Mouse (Mus musculus) midbrain, embryonic 12.5 days (tissue): ENCODE measurements around the gene Tmem269. TPM values are rescaled to one million over a fixed set of nuclear protein-coding genes. Genes with fewer than 3 reads are reported as not detected.

Experiments used
- ATAC-seq: fragments of 200-750 bp; cut with Nextera tagmentation; 2 replicates; pipeline ENCODE4 v1.8.0; 2017; ENCODE audit warnings: low read depth, moderate TSS enrichment, moderate library complexity; ENCODE audit not compliant: low FRiP score
- H3K27ac ChIP-seq: fragments of 300-500 bp; sonication (generic); replicated peaks from 2 replicates; pipeline ENCODE4 v1.5.1; 2016; ENCODE audit warnings: mild to moderate bottlenecking
- H3K27me3 ChIP-seq: fragments of 300-500 bp; sonication (generic); 2 replicates; pipeline ENCODE4 v1.6.1; 2016; ENCODE audit warnings: mild to moderate bottlenecking
- H3K36me3 ChIP-seq: fragments of 300-500 bp; sonication (generic); 2 replicates; pipeline ENCODE4 v1.6.1; 2016
- H3K4me1 ChIP-seq: fragments of 300-500 bp; sonication (generic); 2 replicates; pipeline ENCODE4 v1.6.1; 2016
- H3K4me2 ChIP-seq: fragments of 300-500 bp; sonication (generic); replicated peaks from 2 replicates; pipeline ENCODE4 v1.6.1; 2016; ENCODE audit warnings: mild to moderate bottlenecking, moderate library complexity
- H3K4me3 ChIP-seq: fragments of 300-500 bp; sonication (generic); 2 replicates; pipeline ENCODE4 v1.5.1; 2016; ENCODE audit warnings: mild to moderate bottlenecking
- H3K9ac ChIP-seq: fragments of 300-500 bp; sonication (generic); replicated peaks from 2 replicates; pipeline ENCODE4 v1.6.1; 2016; ENCODE audit warnings: mild to moderate bottlenecking, moderate library complexity
- H3K9me3 ChIP-seq: fragments of 300-500 bp; sonication (generic); 2 replicates; pipeline ENCODE4 v1.6.1; 2016; ENCODE audit warnings: mild to moderate bottlenecking
- WGBS: fragments of 180-500 bp; shearing (Covaris S2); methylation state at CpG from one replicate; pipeline ENCODE4 v1.1.7; 2016; 5-methylcytosine and 5-hydroxymethylcytosine counted together
- polyA plus RNA-seq: library from polyadenylated mRNA; unstranded; fragments of >200 nt; fragmentation: Nextera tagmentation; extraction: Ambion mirVana; gene quantifications from 2 replicates; pipeline ENCODE4 v1.2.1, GENCODE M21; 2016

Gene Tmem269
- polyA plus RNA-seq, 1 experiment from 2014 or later: 0.20 TPM

- 75% methylated on average over 3 of the region's 3 CpGs for WGBS
- no peak overlapping the region for H3K27ac ChIP-seq
- no peak for ATAC-seq
- H3K4me1 ChIP-seq: peaks cover 5% of the 10 kb centered on the region
- H3K9ac ChIP-seq: no peak overlapping the region
- no peak overlapping the region for H3K4me3 ChIP-seq
- no peaks in the 10 kb centered on the region for H3K9me3 ChIP-seq
- H3K4me2 ChIP-seq: no peak overlapping the region
- H3K27me3 ChIP-seq: no peaks in the 10 kb centered on the region; the same call in 1 of the 2 replicates
- no peaks in the 10 kb centered on the region for H3K36me3 ChIP-seq
These were observed 26.7 kb downstream of the Tmem269 start for GRCm38 (mm10) chr4:119191273-119191672.

- no peak for ATAC-seq
- Histone ChIP-seq H3K9ac (no peak overlapping the region), H3K4me3 (no peak overlapping the region), H3K4me1 (no peaks in the 10 kb centered on the region; the same call in none of the 2 replicates), H3K27ac (no peak overlapping the region), H3K36me3 (no peaks in the 10 kb centered on the region), H3K4me2 (no peak overlapping the region), H3K27me3 (no peaks in the 10 kb centered on the region; the same call in 1 of the 2 replicates), H3K9me3 (no peaks in the 10 kb centered on the region)
- WGBS: 86% methylated on average over 8 of the region's 8 CpGs
These were observed 27.4 kb downstream of the Tmem269 start for GRCm38 (mm10) chr4:119190618-119191017.

- 60% methylated on average over 6 of the region's 6 CpGs for WGBS
- Histone ChIP-seq H3K36me3 (no peaks in the 10 kb centered on the region), H3K27me3 (no peaks in the 10 kb centered on the region; the same call in 1 of the 2 replicates), H3K9me3 (no peaks in the 10 kb centered on the region), H3K4me3 (no peak within 1 kb of the TSS), H3K4me1 (no peaks in the 10 kb centered on the region; the same call in 1 of the 2 replicates), H3K4me2 (no peak within 1 kb of the TSS), H3K9ac (no peak within 1 kb of the TSS), H3K27ac (0 out of 2 replicates have a peak within 1 kb of the TSS, but pooled peaks have one; percentile 25)
- no peak for ATAC-seq
These were observed 28.2 kb downstream of the Tmem269 start, which contains the start of gene Ermap for GRCm38 (mm10) chr4:119189864-119190263. Gene Ermap (minus strand): TSS chr4:119190011.

GRCm38 (mm10) chr4:119189392-119189791 is 28.6 kb downstream of the Tmem269 start:
- Histone ChIP-seq H3K4me3 (no peak overlapping the region), H3K9ac (no peak overlapping the region), H3K27me3 (no peaks in the 10 kb centered on the region; the same call in 1 of the 2 replicates), H3K36me3 (no peaks in the 10 kb centered on the region), H3K4me2 (no peak overlapping the region), H3K9me3 (no peaks in the 10 kb centered on the region), H3K4me1 (no peaks in the 10 kb centered on the region; the same call in 1 of the 2 replicates), H3K27ac (0 out of 2 replicates have a peak overlapping the region, but pooled peaks have one; percentile 25)
- ATAC-seq: no peak
- WGBS: 44% methylated on average over 6 of the region's 6 CpGs

GRCm38 (mm10) chr4:119188060-119188785 is 29.8 kb downstream of the Tmem269 start:
- H3K27me3 ChIP-seq: no peaks in the 10 kb centered on the region; the same call in 1 of the 2 replicates
- no peak overlapping the region for H3K9ac ChIP-seq
- ATAC-seq: no peak
- H3K27ac ChIP-seq: no peak overlapping the region
- no peaks in the 10 kb centered on the region; the same call in 1 of the 2 replicates for H3K4me1 ChIP-seq
- H3K4me2 ChIP-seq: no peak overlapping the region
- H3K4me3 ChIP-seq: no peak overlapping the region
- no peaks in the 10 kb centered on the region for H3K36me3 ChIP-seq
- WGBS: 64% methylated on average over 11 of the region's 11 CpGs
- no peaks in the 10 kb centered on the region for H3K9me3 ChIP-seq

GRCm38 (mm10) chr4:119185771-119186170 is 32.2 kb downstream of the Tmem269 start:
- Histone ChIP-seq H3K4me3 (no peak overlapping the region), H3K36me3 (no peaks in the 10 kb centered on the region), H3K9me3 (no peaks in the 10 kb centered on the region), H3K4me2 (no peak overlapping the region), H3K9ac (no peak overlapping the region), H3K4me1 (no peaks in the 10 kb centered on the region; the same call in 1 of the 2 replicates), H3K27me3 (no peaks in the 10 kb centered on the region; the same call in 1 of the 2 replicates), H3K27ac (no peak overlapping the region)
- ATAC-seq: no peak
- WGBS: 82% methylated on average over 4 of the region's 4 CpGs

- WGBS: 63% methylated on average over 1 of the region's 1 CpGs
- Histone ChIP-seq H3K4me2 (no peak overlapping the region), H3K9ac (no peak overlapping the region), H3K27me3 (no peaks in the 10 kb centered on the region; the same call in 1 of the 2 replicates), H3K4me3 (no peak overlapping the region), H3K4me1 (no peaks in the 10 kb centered on the region), H3K36me3 (no peaks in the 10 kb centered on the region), H3K27ac (no peak overlapping the region), H3K9me3 (no peaks in the 10 kb centered on the region)
- no peak for ATAC-seq
These were observed 34.5 kb downstream of the Tmem269 start for GRCm38 (mm10) chr4:119183525-119183924.

GRCm38 (mm10) chr4:119181456-119181855 is 36.6 kb downstream of the Tmem269 start:
- H3K4me3 ChIP-seq: no peak overlapping the region
- ATAC-seq: no peak
- H3K27me3 ChIP-seq: no peaks in the 10 kb centered on the region
- no peak overlapping the region for H3K4me2 ChIP-seq
- WGBS: 92% methylated on average over 9 of the region's 9 CpGs
- no peak overlapping the region for H3K27ac ChIP-seq
- H3K36me3 ChIP-seq: no peaks in the 10 kb centered on the region
- H3K9me3 ChIP-seq: no peaks in the 10 kb centered on the region
- H3K9ac ChIP-seq: no peak overlapping the region
- no peaks in the 10 kb centered on the region for H3K4me1 ChIP-seq

- H3K36me3 ChIP-seq: no peaks in the 10 kb centered on the region
- H3K4me2 ChIP-seq: no peak overlapping the region
- no peak overlapping the region for H3K9ac ChIP-seq
- H3K9me3 ChIP-seq: no peaks in the 10 kb centered on the region
- H3K4me1 ChIP-seq: no peaks in the 10 kb centered on the region
- ATAC-seq: no peak
- no peak overlapping the region for H3K4me3 ChIP-seq
- no peaks in the 10 kb centered on the region for H3K27me3 ChIP-seq
- 65% methylated on average over 4 of the region's 4 CpGs for WGBS
- no peak overlapping the region for H3K27ac ChIP-seq
These were observed 37.8 kb downstream of the Tmem269 start for GRCm38 (mm10) chr4:119180133-119180707.

GRCm38 (mm10) chr4:119178331-119178730 is 39.7 kb downstream of the Tmem269 start:
- Histone ChIP-seq H3K4me2 (no peak overlapping the region), H3K36me3 (no peaks in the 10 kb centered on the region), H3K9me3 (no peaks in the 10 kb centered on the region), H3K4me1 (no peaks in the 10 kb centered on the region), H3K27me3 (no peaks in the 10 kb centered on the region), H3K9ac (no peak overlapping the region), H3K27ac (no peak overlapping the region), H3K4me3 (no peak overlapping the region)
- 83% methylated on average over 18 of the region's 18 CpGs for WGBS
- ATAC-seq: no peak

GRCm38 (mm10) chr4:119177702-119178101 is 40.3 kb downstream of the Tmem269 start:
- Histone ChIP-seq H3K9ac (no peak overlapping the region), H3K4me1 (peaks cover 5% of the 10 kb centered on the region), H3K4me2 (no peak overlapping the region), H3K27ac (no peak overlapping the region), H3K27me3 (no peaks in the 10 kb centered on the region), H3K36me3 (no peaks in the 10 kb centered on the region), H3K9me3 (no peaks in the 10 kb centered on the region), H3K4me3 (no peak overlapping the region)
- WGBS: 76% methylated on average over 5 of the region's 5 CpGs
- no peak for ATAC-seq

GRCm38 (mm10) chr4:119173851-119174453 is 44.1 kb downstream of the Tmem269 start, which contains the start of gene Zfp691:
Gene Zfp691 (minus strand): TSS chr4:119174195.
- ATAC-seq: peak; percentile 100
- Histone ChIP-seq H3K4me1 (peaks cover 20% of the 10 kb centered on the region), H3K27me3 (no peaks in the 10 kb centered on the region), H3K27ac (peak within 1 kb of the TSS; percentile 60; the same call in 1 of the 2 replicates), H3K9ac (peak within 1 kb of the TSS; percentile 85), H3K36me3 (peaks cover 17% of the 10 kb centered on the region), H3K9me3 (no peaks in the 10 kb centered on the region), H3K4me3 (peak within 1 kb of the TSS; percentile 75), H3K4me2 (peak within 1 kb of the TSS; percentile 66)
- under 1% methylated on average over 40 of the region's 40 CpGs for WGBS
